Mouse (Mus musculus) hematopoietic stem cell, adult 5-6 weeks (primary cell): ENCODE measurements at regions not wholly inside any gene's neighbourhood (a gene's known extent, or its start where the extent isn't known, plus 50 kb on each side); places are given as distances from the start of the nearest gene placed in this dataset.
A peak's percentile ranks its signal among the peaks of the same experiment; 100 is the strongest.

Source experiments
- ATAC-seq, 2 experiments: fragments of 125-278 bp in 1 of 2; replicated peaks in 1 of 2; 2 replicates each; pipeline ENCODE4 v1.8.0; 2016 to 2017; ENCODE audit warnings: inconsistent platforms in 2 of 2, mild to moderate bottlenecking in 2 of 2, moderate number of reproducible peaks in 2 of 2, low read depth in 1 of 2, moderate TSS enrichment in 1 of 2; ENCODE audit not compliant: low FRiP score in 2 of 2, poor library complexity in 2 of 2, severe bottlenecking in 2 of 2, insufficient read depth in 1 of 2, low TSS enrichment in 1 of 2

DNA sequence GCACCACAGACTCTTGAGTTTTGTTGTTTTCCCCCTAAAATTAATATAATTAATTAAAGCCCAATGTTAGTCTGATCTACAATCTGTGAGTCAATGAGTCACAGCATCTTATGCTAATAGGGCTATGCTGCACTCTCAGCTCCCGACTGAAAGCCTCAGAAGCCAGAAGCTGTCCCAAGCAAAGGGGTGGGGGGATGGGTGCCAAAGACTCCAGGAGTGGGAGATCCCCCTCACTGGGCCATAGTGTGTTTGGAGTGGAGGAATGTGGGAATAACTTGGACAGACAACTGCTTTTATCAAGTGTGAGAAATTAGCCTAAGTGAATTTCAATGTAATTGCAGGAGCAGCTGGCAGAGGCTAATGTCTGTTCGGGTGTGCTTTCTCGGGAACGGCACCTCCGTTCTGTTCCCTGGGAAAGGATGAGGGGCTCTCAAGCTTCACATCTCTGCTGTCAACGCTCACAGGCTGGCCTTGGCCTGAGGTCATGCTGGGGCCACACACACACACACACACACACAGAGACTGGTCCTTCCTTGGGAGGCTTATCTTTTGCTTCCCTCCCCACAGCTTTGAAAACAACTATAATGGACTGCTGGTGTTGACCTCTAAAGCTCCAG lies 124.2 kb upstream of the 1700016C15Rik start:
- ATAC-seq = no peak

DNA sequence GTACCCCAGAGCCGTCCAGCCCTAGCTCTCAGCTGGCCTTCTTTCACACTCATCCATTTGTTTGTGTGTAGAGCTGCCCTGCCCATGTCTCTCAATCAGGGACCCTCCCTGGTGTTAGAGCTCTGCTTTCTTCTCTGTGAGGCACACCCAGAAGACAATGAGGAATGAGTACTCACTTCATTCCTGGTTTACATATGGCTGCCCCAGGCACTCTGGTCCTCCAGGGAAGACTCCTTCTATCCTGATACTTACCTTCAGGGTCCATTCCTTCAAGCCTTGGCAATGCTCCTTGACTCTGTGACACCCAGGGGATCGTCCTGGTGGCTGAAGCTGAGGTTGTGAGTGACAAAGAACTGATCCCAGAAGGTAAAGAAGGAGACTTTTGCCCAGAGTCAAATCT lies 122.0 kb upstream of the 1700016C15Rik start:
- ATAC-seq = no peak

- ATAC-seq = no peak
Observed at GRCm38 (mm10) chr1:177608551-177609020, 121.0 kb upstream of the 1700016C15Rik start.

DNA sequence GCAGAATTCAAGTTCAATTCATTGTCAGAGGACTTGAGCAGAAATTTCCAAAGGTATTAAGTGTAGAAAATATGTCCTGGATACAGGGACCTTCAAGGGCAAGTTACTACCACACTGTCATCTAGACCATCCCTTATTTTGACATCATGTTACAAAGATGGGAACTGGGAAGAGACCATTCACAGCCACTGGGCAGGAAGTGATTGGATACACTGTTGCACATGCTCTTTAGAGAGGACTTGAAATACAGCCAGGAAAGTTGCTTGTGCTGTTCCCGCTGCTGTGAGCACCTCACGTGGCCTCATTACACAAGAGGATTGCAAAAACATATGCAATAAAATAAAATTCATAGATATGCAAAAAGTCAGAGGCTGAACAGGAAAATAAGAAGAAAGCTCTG lies 120.4 kb upstream of the 1700016C15Rik start:
- ATAC-seq = no peak

DNA sequence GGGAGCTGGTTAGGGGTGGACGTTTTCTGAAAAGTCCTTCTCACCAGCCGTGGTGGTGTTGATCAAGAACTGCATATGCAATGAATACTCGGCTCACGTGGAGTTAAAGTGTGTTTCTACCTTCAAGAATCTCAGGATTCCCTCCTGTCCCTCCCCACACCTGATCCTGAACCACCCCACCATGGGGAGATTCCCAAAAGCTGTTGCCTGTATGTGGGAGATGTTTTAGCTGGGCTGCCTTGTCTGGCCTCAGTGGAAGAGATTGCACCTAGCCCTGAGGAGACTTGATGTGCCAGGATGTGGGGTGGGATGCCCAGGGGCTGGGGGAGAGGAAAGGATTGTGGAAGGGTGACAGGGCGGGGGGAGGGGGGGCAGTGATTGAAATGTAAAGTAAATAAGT lies 119.9 kb upstream of the 1700016C15Rik start:
- ATAC-seq = no peak

GRCm38 (mm10) chr1:177610156-177610555 lies 119.5 kb upstream of the 1700016C15Rik start:
- ATAC-seq = no peak

- no peak for ATAC-seq
Observed at GRCm38 (mm10) chr1:177612546-177612945, 117.1 kb upstream of the 1700016C15Rik start.

DNA sequence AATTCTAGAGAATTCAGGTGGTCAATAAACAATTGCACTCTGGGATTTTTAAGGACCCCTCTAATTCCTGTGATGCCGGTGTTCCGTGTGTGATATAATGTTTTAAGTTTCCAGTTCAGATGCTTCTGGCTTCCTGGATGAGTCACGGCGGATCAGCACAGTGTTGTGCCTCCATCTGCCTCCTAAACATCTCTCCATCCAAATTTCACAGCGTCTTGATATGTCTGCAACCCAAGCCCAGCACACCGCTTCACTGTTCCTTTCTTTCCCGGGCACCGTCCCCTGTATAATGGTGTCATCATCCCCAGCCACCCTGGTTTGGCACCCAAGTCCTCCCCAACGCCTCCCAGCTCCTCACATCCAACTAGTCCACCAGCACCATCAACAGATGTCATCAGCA lies 114.0 kb upstream of the 1700016C15Rik start:
- ATAC-seq = no peak

- no peak for ATAC-seq
Observed at GRCm38 (mm10) chr1:177616335-177617239, 113.0 kb upstream of the 1700016C15Rik start.

- peak in 1 of 2 experiments; percentile 43; a peak in 2 of 4 replicates for ATAC-seq
Observed at GRCm38 (mm10) chr1:177620501-177621099, 109.0 kb upstream of the 1700016C15Rik start.

DNA sequence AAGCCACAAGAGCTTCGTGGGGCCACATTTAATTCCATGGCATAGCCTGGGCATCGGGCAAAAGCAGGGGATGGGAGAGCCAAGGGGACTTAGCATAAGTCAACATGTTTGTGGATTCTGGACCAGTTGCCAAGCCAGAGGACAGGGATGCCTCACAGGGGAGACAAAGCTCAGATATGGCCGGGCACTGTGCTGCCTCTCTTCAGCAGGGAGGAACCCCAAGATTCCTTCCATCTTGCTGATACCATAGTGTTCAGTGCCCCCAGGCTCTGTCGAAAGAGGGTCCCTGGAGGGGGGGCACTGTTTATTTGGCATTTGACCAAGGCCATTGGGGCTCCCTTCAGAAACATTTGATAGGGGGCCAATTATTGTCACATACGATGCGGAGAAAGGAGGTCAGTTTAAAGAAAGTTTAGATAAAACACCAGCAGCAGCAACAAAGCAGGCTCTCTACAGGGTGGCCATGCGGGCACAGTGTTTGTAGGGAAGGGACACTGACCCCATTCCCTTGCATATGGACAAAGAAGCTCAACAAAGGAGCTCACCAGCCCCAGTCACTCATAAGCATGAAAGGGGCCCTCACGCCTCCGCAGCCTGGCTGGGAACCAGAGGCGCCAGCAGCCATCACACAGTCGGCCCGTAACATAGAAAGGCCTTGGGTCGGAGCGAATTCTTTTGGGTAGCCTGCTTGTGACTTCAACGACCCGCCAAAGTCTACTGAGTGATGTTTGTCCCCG lies 107.6 kb upstream of the 1700016C15Rik start:
- no peak for ATAC-seq

- no peak for ATAC-seq
Observed at GRCm38 (mm10) chr1:177623304-177623726, 106.3 kb upstream of the 1700016C15Rik start.

DNA sequence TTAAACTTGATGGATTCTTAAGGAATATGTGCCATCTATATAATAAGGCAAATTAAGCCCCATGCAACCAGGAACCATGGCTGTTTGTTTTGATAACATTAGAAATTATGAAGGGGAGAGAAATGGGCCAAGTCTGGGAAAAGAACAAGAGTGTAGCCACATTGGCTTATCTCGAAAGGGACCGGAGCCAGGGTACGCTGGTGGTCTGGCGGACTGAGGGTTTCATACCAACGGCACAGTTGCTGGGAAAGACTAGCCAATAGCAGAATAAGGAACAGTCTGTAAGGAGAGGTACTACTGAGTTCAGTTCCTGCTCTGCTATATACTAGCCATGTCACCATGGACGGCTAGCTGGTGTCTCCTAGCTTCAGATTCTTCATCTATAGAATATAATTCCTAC lies 105.9 kb upstream of the 1700016C15Rik start:
- no peak for ATAC-seq

DNA sequence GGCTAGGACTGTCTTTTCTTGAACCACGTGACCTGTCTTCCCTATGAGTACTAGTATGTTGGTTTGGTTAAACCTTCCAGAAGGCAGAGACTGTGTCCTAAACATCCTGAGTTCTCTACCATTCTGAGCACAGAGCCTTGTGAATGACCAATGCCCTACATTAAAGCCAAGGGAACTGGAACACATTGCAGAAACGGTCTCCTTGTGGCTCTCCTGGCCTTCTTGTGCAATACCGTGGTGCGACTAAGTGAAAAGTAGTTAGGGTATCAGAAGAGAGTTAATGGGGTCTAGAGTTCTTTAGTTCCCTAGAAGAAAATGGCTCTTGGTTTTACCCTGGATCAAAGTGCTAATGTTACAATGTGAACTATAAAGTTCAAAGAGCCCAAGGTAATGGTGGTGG lies 101.8 kb upstream of the 1700016C15Rik start:
- ATAC-seq = no peak

GRCm38 (mm10) chr1:177633966-177634602 lies 95.5 kb upstream of the 1700016C15Rik start:
- ATAC-seq = no peak

DNA sequence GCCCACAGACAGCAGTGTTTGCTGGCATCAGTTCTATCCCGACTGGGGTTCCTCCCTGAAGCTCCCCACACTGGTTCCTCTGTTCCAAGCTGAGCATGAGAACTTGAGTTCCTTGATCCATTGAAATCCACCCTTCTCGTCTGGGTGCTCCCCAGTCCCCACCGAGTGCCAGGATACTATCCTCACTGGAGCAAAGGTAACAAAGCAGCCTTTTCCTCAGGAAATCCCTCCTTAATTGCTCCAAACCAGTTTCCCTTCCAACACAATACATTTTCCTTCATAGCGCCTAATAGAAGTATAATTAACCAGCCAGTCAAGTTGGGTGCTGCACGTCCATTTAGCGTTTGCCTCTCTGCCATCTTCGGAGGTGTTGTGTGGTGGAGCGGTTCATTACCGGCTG lies 92.6 kb upstream of the 1700016C15Rik start:
- ATAC-seq = no peak

DNA sequence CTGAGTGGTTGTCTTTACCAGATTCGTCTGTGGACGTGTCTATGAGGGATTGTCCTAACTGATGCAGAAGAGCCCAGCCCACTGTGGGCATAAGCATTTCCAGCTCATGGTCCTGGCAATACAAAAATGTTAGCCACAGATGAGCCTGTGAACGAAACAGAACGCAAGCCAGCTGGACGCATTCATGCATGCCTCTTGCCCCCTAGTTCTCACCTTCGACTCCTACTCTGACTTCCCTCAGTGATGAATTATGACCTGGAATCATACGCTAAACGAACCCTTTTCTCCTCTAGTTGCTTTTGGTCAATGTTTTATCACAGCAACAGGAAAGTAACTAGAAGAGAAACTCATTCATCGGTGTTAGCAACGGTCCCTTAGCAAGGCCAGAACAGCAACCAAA lies 91.2 kb upstream of the 1700016C15Rik start:
- no peak for ATAC-seq
